Mouse (Mus musculus): ENCODE results near the gene Mpo. TPM values are rescaled to one million over a fixed set of nuclear protein-coding genes. Genes with fewer than 3 reads are reported as not detected.
A peak's percentile ranks its signal among the peaks of the same experiment; 100 is the strongest.

Gene Mpo
- total and polyA plus RNA-seq, 3 experiments, result 0.13 TPM; not detected in 2

GRCm38 (mm10) chr11:87754603-87755002, 38.8 kb upstream of the Mpo start:
- Histone ChIP-seq H3K27me3 (ENCODE audit: control insufficient read depth in 1 of 2, insufficient read depth in 2 of 2, low read length in 2 of 2) (no peaks in the 10 kb centered on the region), H3K9ac (ENCODE audit: control insufficient read depth, low read depth, low read length, poor library complexity, severe bottlenecking) (peak overlapping the region; percentile 83), H3K4me3 (ENCODE audit: control insufficient read depth in 1 of 2, insufficient read depth in 1 of 2, low read depth in 2 of 2, low read length in 2 of 2) (peak overlapping the region; percentile 48 to 63), H3K79me2 (ENCODE audit: control insufficient read depth, insufficient read depth, low read length, poor library complexity) (peaks cover 70% of the 10 kb centered on the region), H3K9me3 (replicated peaks; ENCODE audit: insufficient read depth, low read length) (no peaks in the 10 kb centered on the region), H3K36me3 (ENCODE audit: control insufficient read depth in 1 of 2, insufficient read depth in 2 of 2, low read length in 2 of 2) (peaks cover 2 to 29% of the 10 kb centered on the region in 2 experiments; a peak in 3 of 4 replicates), H3K27ac (ENCODE audit: control insufficient read depth, low read depth, low read length) (peak overlapping the region; percentile 100), H3K4me1 (ENCODE audit: control insufficient read depth in 1 of 2, insufficient read depth in 2 of 2, low read length in 2 of 2) (peaks cover 5 to 43% of the 10 kb centered on the region in 2 experiments; a peak in 3 of 4 replicates)
- TF ChIP-seq ZNF384 (IDR thresholded peaks at IDR 0.05; ENCODE audit: low read depth, low read length), result no peak
- TF ChIP-seq GABPA (IDR thresholded peaks at IDR 0.05; ENCODE audit: low read depth, low read length), result no peak
- TF ChIP-seq TCF12 (IDR thresholded peaks at IDR 0.05; ENCODE audit: low read depth, low read length), result no peak
- no peak for TF ChIP-seq MEF2A (IDR thresholded peaks at IDR 0.05; ENCODE audit: extremely low read depth, insufficient replicate concordance, low read depth, low read length, poor library complexity, severe bottlenecking)
- peak in 1 of 2 experiments; percentile 31; a peak in 2 of 4 replicates for TF ChIP-seq POLR2A (IDR thresholded peaks at IDR 0.05; ENCODE audit: control insufficient read depth in 1 of 2, insufficient read depth in 1 of 2, low read depth in 1 of 2, low read length in 2 of 2, poor library complexity in 1 of 2)
- no peak for TF ChIP-seq MYB (IDR thresholded peaks at IDR 0.05; ENCODE audit: low read depth, low read length)
- no peak for TF ChIP-seq E2F4 (IDR thresholded peaks at IDR 0.05; ENCODE audit: borderline replicate concordance, low read depth, low read length)
- no peak for TF ChIP-seq HCFC1 (IDR thresholded peaks at IDR 0.05; ENCODE audit: low read depth, low read length)
- TF ChIP-seq TBP (IDR thresholded peaks at IDR 0.05; ENCODE audit: low read depth, low read length), result peak; percentile 91; the same call in 1 of the 2 replicates
- peak; percentile 99 for DNase-seq (ENCODE audit: low read depth, low spot score)

- Histone ChIP-seq H3K27me3 (ENCODE audit: control insufficient read depth in 1 of 2, insufficient read depth in 2 of 2, low read length in 2 of 2) (no peaks in the 10 kb centered on the region), H3K9ac (ENCODE audit: control insufficient read depth, low read depth, low read length, poor library complexity, severe bottlenecking) (peak overlapping the region; percentile 95), H3K79me2 (ENCODE audit: control insufficient read depth, insufficient read depth, low read length, poor library complexity) (peaks cover 61% of the 10 kb centered on the region), H3K9me3 (replicated peaks; ENCODE audit: insufficient read depth, low read length) (no peaks in the 10 kb centered on the region), H3K4me1 (ENCODE audit: control insufficient read depth in 1 of 2, insufficient read depth in 2 of 2, low read length in 2 of 2) (peaks cover 5 to 34% of the 10 kb centered on the region in 2 experiments; a peak in 3 of 4 replicates), H3K4me3 (ENCODE audit: control insufficient read depth in 1 of 2, insufficient read depth in 1 of 2, low read depth in 2 of 2, low read length in 2 of 2) (peak overlapping the region; percentile 48 to 94), H3K27ac (ENCODE audit: control insufficient read depth, low read depth, low read length) (peak overlapping the region; percentile 100), H3K36me3 (ENCODE audit: control insufficient read depth in 1 of 2, insufficient read depth in 2 of 2, low read length in 2 of 2) (peaks cover 2 to 23% of the 10 kb centered on the region in 2 experiments; a peak in 3 of 4 replicates)
- peak; percentile 99 for TF ChIP-seq TBP (IDR thresholded peaks at IDR 0.05; ENCODE audit: low read depth, low read length)
- TF ChIP-seq USF1 (IDR thresholded peaks at IDR 0.05; ENCODE audit: low read depth, low read length), result no peak
- TF ChIP-seq CHD1 (IDR thresholded peaks at IDR 0.05; ENCODE audit: low read depth, low read length), result no peak
- no peak for TF ChIP-seq POLR2AphosphoS2 (IDR thresholded peaks at IDR 0.05; ENCODE audit: low read length)
- TF ChIP-seq ZMIZ1 (IDR thresholded peaks at IDR 0.05; ENCODE audit: low read depth, low read length), result no peak
- TF ChIP-seq GATA1 (IDR thresholded peaks at IDR 0.05; ENCODE audit: low read depth, low read length), result no peak
- TF ChIP-seq ZC3H11A (IDR thresholded peaks at IDR 0.05; ENCODE audit: low read depth, low read length), result no peak
- TF ChIP-seq ZNF384 (IDR thresholded peaks at IDR 0.05; ENCODE audit: low read depth, low read length), result no peak
- TF ChIP-seq RAD21 (IDR thresholded peaks at IDR 0.05; ENCODE audit: low read depth, low read length), result no peak
- TF ChIP-seq MAZ (IDR thresholded peaks at IDR 0.05; ENCODE audit: low read depth, low read length), result no peak
- TF ChIP-seq MXI1 (IDR thresholded peaks at IDR 0.05; ENCODE audit: low read depth, low read length), result no peak
- no peak for TF ChIP-seq MAFK (IDR thresholded peaks at IDR 0.05; ENCODE audit: borderline replicate concordance, low read depth, low read length)
- no peak for TF ChIP-seq ELF1 (IDR thresholded peaks at IDR 0.05; ENCODE audit: low read depth, low read length)
- peak; percentile 99 for TF ChIP-seq POLR2AphosphoS5 (IDR thresholded peaks at IDR 0.05; ENCODE audit: borderline replicate concordance, low read depth, low read length)
- no peak; the same call in 1 of the 2 replicates for TF ChIP-seq TAL1 (IDR thresholded peaks at IDR 0.05; ENCODE audit: low read length)
- 0 out of 2 replicates have a peak, but pooled peaks have one; percentile 51 for TF ChIP-seq UBTF (IDR thresholded peaks at IDR 0.05; ENCODE audit: borderline replicate concordance, insufficient read depth, low read depth, low read length)
- TF ChIP-seq POLR2A (IDR thresholded peaks at IDR 0.05; ENCODE audit: control insufficient read depth in 1 of 2, insufficient read depth in 1 of 2, low read depth in 1 of 2, low read length in 2 of 2, poor library complexity in 1 of 2), result peak; percentile 99
- TF ChIP-seq CTCF (IDR thresholded peaks at IDR 0.05 in 2 of 3, conservative IDR thresholded peaks at IDR 0.05 in 1 of 3; ENCODE audit: control insufficient read depth in 1 of 3, insufficient read depth in 1 of 3, low read depth in 2 of 3, low read length in 3 of 3, poor library complexity in 1 of 3, severe bottlenecking in 1 of 3), result no peak
- DNase-seq (ENCODE audit: low read depth, low spot score), result peak; percentile 99
Observed at GRCm38 (mm10) chr11:87755360-87756017, 37.9 kb upstream of the Mpo start.

Data from MEL (cell line).